Mouse (Mus musculus) testis, postnatal 14 days (tissue): ENCODE measurements at regions not wholly inside any gene's neighbourhood (a gene's known extent, or its start where the extent isn't known, plus 50 kb on each side); places are given as distances from the start of the nearest gene placed in this dataset.

Experiments used
- DNase-seq: peaks from one replicate; pipeline ENCODE4 v3.0.0; 2021; ENCODE audit warnings: low spot score

DNA sequence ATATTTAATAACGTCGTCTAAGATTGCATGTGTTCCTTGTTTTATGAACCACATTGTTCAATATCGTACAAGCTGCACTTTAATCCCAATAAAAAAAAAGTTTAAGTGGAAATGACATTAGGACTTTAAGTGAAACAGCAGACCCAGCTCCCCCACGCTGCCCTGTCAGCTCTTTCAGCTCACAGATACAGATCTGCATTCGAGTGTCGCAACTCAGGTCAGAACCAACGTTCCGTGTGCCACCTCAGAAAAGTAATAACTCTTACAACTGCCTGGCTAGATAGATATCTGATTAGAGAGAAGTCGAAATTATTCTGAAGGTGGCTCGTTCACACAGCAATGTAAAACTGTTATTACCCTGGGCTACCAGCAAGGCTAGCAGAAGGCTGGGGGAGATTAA, 364.0 kb upstream of the Dach1 start:
- DNase-seq: no peak

DNA sequence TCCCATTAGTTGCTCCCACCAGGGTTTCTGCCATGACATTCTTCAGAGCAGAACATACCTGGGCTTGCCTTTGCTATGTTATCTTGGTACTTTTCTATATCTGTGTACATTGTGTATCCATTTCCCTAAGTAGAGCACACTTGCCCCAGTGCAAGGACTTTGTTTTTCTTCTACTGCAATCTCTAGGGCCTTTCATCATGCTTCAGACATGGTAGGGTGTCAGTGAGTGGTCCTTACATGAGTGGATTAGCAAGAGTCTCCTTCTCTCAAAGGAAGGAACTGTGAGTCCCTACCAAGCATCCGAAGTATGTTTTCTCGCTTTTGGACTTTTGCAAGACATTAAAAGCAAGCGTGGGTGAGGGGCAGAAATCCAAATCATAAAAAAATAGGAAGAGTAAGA, 351.4 kb upstream of the Dach1 start:
- DNase-seq: no peak

DNA sequence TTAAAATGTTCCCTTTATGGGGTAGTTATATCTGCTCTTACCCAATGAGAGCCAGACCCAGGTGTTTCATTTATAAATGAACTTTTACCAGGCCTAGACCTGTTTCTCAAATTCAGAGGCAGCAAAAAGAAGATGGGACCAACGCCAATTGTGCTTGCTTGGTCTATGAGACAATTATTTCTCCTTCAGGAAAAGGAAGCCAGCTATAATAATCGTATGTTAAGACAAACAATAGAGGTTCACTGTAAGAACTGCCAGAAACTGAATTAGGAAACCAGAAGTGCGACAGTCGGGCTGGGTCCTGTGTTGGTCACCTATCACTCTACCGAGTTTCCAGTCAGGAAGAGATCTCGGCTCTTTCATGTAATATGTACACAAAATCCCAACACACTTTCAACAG, 335.8 kb upstream of the Dach1 start:
- DNase-seq: no peak

DNA sequence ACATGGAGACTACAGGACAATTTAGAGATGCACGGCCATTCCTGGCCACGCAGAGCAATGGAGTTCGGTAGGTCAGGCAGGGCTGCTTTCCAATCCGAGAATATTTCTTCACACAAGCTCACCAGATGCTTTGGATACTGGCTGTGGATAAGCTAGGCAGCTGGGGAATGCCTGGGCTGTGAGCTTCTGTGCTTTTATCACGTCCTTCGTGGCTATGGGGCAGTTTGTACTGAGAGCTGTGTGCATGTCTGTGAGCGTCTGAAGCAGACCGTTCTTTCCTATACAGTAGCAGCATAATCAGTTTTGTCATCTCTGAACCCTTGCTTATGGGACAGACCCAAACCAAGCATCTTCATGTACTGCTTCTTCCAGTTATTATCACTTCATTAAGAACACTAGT, 307.9 kb upstream of the Dach1 start:
- DNase-seq: no peak

DNA sequence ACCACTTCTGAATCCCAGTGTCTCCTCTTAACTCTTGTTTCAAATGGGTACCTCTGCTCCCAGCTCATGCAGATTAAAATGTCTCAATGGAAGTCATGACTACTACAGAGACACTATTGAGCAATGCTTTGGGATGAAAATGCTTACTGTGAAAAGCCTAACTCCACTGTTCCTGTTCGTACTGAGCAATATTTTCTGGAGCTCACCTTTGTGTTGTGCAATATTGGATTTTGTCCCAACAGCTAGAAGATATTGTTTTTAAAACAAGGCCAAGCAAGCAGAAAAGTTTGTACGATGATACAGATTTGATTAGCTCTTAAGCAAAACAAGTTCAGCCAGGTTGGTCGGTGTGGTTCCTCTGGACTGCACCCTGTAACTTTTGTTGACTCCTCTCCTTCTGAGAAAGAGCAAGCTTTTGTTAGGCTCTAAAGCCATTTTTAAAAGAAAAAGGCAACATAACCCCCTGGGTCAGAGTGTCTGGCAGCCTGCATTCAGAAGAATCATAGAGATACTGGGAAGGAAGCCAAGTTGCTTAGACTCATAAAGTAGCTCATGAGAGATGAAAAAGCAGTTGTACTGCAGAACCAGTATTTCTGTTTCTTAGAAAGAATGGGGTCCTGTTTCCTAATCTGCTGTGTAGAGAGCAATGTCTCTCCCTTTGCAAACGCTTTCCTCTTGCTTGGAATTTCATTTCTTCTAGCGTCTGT, 302.4 kb upstream of the Dach1 start:
- DNase-seq: no peak

DNA sequence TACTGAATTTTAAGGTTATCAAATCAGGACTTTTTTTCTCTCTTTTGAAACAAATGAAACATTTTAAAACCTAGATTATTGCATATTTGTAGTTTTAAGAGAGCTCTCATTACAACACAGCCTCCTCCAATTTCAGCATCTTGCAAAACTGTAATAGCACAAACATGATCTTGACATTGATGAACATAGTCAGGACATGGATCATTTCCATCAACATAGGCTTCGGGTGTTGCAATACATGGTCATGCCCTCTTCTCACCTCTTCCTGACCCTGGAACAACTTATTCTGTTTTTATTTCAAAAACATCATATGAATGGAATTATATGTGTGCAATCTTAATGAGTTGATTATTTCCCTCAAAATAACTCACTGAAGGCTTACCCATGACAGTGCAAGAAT, 284.9 kb upstream of the Dach1 start:
- no peak for DNase-seq

DNA sequence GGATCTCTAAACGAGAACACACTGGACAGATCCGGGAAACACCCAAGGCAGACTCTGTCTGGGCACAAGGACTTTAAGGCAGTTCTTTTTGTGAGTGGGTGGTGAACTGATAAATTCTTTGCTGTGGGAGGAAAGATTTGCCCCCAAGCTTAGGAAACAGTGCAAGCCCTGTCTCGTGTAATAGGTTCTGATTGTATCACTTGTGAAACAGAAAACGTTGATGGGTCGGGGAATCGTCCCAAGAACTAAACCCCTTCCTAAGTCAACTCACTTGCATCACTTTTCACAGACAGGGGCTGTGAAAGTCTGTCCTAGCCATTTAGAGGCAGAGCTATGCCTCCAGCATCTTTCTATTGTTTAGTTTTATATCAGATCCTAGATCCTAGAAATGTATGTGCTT, 282.6 kb upstream of the Dach1 start:
- DNase-seq: no peak

DNA sequence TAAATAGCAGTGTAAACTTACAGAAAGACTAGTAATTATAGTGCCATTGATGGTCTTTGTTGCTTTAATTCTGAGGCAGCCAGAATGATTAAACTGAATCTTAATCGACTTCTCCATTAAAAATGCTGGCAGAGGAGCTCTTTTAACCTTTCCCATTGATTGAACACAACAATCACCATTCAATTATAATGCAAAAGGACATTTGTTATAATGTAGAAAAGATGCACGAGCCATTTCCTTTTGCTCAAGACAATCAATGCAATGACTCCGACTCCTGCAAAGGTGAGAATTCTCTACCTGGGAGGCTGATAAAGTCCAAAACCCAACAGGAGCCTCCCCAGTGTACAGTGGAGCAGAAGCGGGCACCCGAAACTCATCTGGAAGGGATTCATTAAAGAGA, 280.0 kb upstream of the Dach1 start:
- no peak for DNase-seq

DNA sequence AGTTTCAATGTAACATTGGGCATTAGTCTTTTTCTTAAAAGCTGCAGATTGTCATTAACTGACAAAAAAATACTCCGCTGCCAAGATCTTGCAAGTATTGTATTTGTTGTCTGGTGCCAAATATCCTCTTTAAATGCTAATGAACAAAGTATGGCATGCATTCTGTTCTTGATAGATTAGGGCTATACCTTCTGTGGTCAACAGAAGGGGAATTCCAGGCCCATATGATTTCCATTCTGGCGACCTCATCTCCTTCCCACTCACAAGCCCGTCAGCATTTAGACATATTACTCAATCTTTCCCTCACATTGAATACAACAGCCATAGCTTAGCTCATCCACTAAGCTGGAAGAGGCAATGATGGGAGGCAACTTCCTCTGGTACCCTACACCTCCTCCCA, 272.8 kb upstream of the Dach1 start:
- no peak for DNase-seq

DNA sequence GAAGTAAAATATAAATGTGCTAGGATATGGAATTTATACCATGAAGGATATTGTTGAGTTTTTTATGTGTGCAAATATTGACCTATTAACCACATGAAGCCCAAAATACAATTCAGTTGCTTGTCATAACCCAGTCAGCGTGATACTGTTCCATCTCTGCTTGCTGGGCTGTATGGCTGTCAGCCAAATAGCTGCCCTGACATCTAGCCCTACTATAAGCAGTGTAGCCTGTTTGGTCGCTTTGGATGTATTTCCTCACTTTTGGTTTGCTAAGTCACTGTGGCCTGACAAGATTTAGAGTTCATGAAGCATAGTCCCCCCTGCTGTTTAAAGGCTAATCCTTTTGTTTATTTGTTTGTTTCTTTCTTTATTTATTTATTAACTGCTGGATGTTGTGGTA, 272.4 kb upstream of the Dach1 start:
- DNase-seq: no peak

DNA sequence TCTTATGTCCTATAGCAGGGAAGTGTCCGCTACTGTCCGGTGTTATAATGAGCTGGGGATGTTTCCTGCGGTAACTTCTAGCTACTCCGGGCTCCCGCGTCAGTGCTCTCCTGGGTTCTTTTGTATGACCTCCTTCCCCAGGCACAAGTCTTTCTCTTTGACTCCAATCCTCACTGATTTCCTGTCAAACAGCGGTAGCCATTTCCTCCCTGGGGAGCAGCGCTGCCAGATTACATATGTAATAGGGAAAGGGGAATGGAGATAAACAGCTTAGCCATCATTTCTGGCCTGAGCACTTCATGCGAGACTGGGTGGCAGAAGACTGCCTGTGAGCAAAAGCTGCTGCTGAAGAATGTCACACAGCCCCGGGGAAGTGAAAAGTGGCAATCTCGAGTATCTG, 262.4 kb upstream of the Dach1 start:
- no peak for DNase-seq

DNA sequence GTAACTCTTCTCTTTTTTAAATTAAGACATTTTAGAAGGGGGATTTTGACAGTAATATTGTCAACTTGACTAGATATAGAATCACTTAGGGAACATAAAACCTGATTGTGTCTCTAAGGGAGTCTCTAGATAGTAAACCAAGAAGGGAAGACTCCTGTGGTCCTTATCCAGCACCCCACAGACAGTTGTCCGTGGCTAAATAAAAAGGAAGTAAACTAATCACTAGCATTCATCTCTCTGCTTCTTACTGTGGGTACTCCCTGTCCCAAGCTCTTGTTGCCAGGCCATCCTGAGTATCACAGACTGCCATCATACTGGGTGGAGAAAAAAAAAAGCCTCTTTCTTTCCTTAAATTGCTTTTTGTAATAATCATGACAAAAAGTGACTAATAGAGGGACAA, 248.2 kb upstream of the Dach1 start:
- no peak for DNase-seq

DNA sequence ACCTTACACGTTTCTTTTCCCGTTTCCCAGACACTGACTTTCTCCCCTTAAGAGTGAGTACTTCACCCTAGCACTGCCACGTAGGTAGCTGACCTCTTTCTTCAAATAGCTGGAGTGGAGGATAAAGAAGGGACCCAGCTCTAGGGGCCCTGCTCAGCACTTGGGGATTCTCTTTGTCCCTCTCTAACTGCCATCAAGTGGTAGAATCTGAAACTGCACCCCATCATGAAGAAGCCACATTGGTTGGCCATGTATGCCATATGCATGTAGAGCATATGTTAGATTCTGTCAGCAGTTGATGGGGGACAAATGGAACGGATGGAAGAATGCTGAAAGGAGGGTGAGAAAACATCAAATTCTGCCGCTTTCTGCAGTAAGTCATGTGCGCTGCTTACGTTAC, 244.6 kb upstream of the Dach1 start:
- no peak for DNase-seq

DNA sequence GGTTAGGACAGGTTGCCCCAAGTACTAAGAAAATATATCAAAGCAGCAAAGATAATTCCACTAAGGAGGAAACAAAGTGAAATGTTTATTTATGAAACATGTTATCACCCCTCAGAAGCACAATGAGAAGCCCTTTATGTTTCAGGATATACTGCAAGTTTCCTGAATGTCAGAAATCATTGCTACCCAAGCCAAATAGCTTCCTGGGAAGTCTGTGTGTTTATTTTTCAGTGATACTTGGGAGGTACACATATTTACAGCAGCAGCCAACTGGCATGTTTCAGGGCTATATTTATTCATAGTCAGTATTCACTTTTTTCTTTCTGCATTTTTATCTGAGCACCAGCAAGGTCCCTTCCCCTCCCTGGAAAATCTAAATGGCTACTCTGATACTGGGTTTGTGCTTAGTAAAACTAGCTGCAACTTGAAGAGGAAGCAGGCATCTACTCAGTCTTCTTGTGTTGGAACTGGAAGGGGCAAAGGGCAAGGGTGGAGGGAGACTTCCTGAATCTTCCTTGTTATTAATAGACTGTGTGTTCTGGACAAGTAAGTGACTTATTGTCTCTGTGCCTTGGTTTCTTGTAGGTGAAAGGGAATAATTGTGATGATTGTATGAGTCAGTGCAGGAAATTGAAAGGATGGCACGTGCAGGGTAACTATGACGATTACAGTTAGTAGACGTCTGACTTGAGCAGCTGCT, 236.5 kb upstream of the Dach1 start:
- no peak for DNase-seq

DNA sequence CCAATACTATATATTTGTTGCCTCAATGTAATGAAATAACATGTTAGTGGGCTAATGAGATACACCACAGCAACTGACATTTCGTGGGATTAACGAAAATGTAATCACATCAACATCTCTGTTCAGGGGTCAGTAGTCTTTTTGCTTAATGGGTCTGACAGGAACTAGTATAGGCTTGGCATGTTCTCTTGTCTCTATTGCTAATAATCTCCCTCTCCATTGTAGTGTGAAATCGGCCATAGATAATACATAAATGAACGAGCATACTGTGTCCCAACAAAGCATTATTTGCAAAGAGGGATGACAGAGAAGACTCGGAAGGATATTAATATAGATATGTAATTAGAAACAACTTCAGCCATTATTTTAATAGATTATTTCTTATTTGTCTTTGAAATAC, 234.5 kb upstream of the Dach1 start:
- no peak for DNase-seq

DNA sequence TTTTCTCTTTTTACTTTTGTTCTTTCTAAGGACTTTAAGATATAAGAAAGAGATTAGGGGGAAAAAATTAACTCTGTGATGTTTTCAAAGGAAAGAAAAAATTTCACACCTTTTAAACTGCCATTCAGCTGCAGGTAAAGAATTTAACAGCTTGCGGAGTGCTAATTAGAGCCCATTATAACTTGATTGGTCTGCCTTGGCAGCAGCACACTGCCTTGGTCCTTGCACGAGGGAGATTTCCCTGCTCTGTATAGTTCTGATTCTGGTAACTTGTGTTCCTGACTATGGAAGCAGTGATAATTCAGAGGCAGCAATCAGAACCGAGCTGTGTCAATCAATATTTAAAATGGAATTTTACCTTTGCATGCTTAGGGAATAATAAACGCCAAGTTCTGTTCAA, 218.3 kb upstream of the Dach1 start:
- no peak for DNase-seq
